Mouse (Mus musculus): Measurements from ENCODE around the gene Fkbp1a. TPM values are rescaled to one million over a fixed set of nuclear protein-coding genes. Genes with fewer than 3 reads are reported as not detected.
A peak's percentile ranks its signal among the peaks of the same experiment; 100 is the strongest.

The Fkbp1a gene
- polyA plus RNA-seq (2015; fragmentation: Nextera tagmentation; extraction: Ambion mirVana) = 587 and 616 TPM in 2 replicates

DNA sequence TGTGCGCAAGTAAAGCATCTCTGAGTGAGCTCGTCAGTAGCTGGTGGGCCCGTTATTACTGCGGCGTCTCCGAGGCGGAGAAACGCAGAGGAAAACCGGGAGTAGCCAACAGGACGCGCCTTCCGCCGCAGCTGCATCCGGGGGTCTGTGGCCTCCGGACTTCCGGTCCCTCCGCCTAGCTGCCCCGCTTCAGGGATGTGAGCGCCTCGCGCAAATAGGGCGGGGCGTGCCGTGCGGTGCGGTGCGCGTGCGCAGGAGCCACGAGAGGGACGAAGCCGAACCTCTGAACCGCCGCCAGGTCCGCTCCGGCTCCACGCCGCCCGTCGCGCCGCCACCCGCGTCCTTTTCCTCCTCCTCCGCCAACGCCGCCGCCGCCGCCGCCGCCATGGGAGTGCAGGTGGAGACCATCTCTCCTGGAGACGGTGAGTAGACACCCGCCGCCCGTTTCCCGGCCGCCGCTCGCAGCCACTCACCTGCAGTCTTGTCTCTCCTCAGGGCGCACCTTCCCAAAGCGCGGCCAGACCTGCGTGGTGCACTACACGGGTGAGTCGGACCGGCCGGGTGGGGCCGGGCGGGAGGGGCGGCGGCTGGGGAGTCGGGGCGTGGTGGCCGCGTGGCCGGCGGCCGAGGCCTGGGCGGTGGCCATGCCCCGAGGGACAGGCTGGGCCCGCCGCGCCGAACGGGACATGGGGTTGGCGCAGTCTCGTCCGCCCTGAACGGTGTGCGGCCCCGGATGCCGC, at the start of gene Fkbp1a:
Gene Fkbp1a, plus strand, starts transcription at position 161 of the 740 bp plus-strand sequence.
- peak within 1 kb of the TSS; percentile 97 for H3K4me3 ChIP-seq
- peak; percentile 96 for ATAC-seq (ENCODE audit: low FRiP score)
- H3K9me3 ChIP-seq = no peaks in the 10 kb centered on the region
- H3K9ac ChIP-seq = peak within 1 kb of the TSS; percentile 98
- H3K4me2 ChIP-seq = peak within 1 kb of the TSS; percentile 82
- WGBS = under 1% methylated on average over 73 of the region's 93 CpGs
- peaks cover 47% of the 10 kb centered on the region for H3K4me1 ChIP-seq (replicated peaks)
- H3K36me3 ChIP-seq = peaks cover 30% of the 10 kb centered on the region
- peak within 1 kb of the TSS; percentile 93 for H3K27ac ChIP-seq
- no peaks in the 10 kb centered on the region for H3K27me3 ChIP-seq

DNA sequence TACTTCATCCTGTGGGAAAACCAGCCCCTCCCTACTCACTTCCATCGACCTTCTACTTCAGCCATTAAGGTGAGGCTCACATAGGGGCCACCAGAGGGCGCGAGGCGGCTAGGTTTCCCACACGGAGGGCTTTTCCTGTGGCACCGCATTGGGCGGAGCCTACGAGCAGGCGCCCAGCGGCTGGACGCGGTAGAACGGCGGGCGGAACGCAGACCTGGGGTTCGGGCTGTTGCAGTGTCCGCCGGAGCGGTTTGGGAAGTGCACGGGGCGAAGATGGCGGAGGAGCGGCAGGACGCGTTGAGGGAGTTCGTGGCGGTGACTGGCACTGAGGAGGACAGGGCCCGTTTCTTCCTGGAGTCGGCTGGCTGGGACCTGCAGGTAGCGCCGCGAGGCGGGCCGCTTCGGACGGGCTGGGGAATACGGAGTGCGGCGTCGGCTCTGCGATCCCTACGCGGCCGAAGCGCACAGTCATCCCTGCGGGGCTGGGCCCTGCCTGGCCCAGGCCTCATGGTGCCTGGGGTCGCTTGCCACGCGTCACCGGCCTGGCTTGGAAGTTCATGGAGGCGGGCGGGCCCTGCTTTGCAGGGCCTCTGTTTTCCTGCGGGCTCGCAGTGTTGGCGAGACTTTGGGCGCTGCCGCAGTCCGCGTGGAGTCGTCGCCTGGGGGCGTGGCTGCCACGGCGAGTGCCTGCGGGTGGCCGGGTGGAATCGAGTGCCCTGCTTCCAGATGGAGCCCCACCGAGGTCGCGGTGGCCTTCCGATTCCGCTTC, 48.1 kb upstream of the Fkbp1a start, which contains the start of gene Nsfl1c:
Gene Nsfl1c, plus strand, starts transcription at position 148 of the 769 bp plus-strand sequence.
- Histone ChIP-seq H3K4me1 (replicated peaks) (peaks cover 34% of the 10 kb centered on the region), H3K27ac (peak within 1 kb of the TSS; percentile 74), H3K4me2 (peak within 1 kb of the TSS; percentile 85), H3K9me3 (no peaks in the 10 kb centered on the region), H3K4me3 (peak within 1 kb of the TSS; percentile 93), H3K27me3 (peaks cover 17% of the 10 kb centered on the region), H3K9ac (peak within 1 kb of the TSS; percentile 93), H3K36me3 (peaks cover 19% of the 10 kb centered on the region)
- WGBS = under 1% methylated on average over 73 of the region's 73 CpGs
- ATAC-seq (ENCODE audit: low FRiP score) = peak; percentile 100

DNA sequence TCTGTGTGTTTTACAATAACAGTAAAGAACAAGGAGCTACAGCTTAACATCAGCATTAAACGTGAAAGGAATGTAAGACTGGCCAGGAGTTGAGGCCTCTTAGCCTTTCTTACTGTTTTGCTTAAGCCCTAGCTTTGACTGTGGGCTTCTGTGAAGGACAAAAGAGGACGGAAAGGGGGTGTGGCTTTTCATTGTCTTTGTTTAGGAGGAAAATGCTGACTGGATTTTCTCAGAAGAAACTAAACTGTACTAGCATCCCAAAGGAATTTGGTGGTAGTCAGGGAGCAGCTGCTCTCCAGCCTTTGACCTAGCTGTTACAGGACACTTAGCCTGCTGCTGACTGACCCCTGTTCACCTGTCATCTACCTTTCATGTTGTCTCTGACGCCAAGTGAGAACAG, 43.9 kb upstream of the Fkbp1a start:
- 48% methylated on average over 3 of the region's 3 CpGs for WGBS
- Histone ChIP-seq H3K9me3 (no peaks in the 10 kb centered on the region), H3K36me3 (peaks cover 55% of the 10 kb centered on the region), H3K9ac (no peak overlapping the region; the same call in 1 of the 2 replicates), H3K4me1 (replicated peaks) (peaks cover 34% of the 10 kb centered on the region), H3K4me2 (no peak overlapping the region), H3K4me3 (no peak overlapping the region), H3K27me3 (no peaks in the 10 kb centered on the region), H3K27ac (no peak overlapping the region)
- ATAC-seq (ENCODE audit: low FRiP score) = no peak

DNA sequence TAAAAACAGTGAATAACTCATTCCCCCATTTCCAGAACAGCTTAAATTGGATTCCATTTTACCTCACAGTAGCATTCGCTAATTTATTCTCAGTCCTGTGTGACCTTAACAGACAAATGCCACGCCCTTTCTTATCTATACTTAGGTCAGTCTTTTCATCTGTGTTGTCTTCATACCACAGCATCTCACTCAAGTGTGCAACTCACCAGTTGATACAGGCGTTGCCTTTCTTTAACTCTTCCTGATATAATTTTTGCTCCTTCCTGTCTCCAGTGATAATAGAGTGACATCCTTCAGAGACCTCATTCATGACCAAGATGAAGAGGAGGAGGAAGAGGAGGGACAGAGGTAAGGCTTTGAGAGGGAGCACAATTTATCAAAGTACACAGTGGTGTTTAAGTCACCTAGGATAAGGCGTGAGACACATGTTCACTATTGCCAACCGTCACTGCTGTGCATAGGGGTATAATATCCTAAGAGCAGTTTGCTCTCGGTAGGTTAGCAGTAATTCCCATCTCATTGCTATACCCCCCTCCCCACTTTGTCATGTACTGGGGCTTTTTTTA, 41.8 kb upstream of the Fkbp1a start:
- Histone ChIP-seq H3K9me3 (no peaks in the 10 kb centered on the region), H3K9ac (no peak overlapping the region), H3K27me3 (no peaks in the 10 kb centered on the region), H3K27ac (no peak overlapping the region), H3K4me3 (no peak overlapping the region), H3K4me1 (replicated peaks) (peaks cover 25% of the 10 kb centered on the region), H3K36me3 (peaks cover 76% of the 10 kb centered on the region), H3K4me2 (no peak overlapping the region)
- 97% methylated on average over 6 of the region's 6 CpGs for WGBS
- ATAC-seq (ENCODE audit: low FRiP score) = no peak

DNA sequence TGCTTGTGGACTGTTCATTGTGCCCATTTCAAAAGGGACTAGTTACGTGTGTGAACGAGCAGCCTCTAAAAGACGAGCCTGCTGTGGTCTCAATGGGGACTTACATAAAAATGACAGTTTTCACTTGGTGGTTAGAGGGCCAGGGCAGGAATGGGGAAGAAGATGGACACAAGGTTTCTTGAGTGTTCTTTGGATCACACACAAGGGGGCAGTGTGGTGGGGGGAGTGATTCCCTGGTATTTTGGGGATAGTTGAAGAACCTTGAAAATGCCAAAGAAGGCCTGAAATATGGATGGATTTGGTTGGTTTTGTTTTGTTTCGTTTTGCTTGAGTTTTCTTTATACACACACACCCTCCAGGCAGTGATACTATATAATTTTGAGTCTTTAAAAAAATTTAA, 38.1 kb upstream of the Fkbp1a start:
- peaks cover 91% of the 10 kb centered on the region for H3K36me3 ChIP-seq
- ATAC-seq (ENCODE audit: low FRiP score) = no peak

GRCm38 (mm10) chr2:151512199-151512598, 30.1 kb upstream of the Fkbp1a start:
- Histone ChIP-seq H3K4me1 (replicated peaks) (no peaks in the 10 kb centered on the region; the same call in 1 of the 2 replicates), H3K36me3 (peaks cover 93% of the 10 kb centered on the region), H3K4me3 (no peak overlapping the region), H3K27ac (0 out of 2 replicates have a peak overlapping the region, but pooled peaks have one; percentile 18), H3K9ac (no peak overlapping the region), H3K4me2 (no peak overlapping the region), H3K27me3 (no peaks in the 10 kb centered on the region), H3K9me3 (no peaks in the 10 kb centered on the region)
- peak; percentile 67; the same call in 1 of the 2 replicates for ATAC-seq (ENCODE audit: low FRiP score)

More for the DNA sequence above, 38.1 kb upstream of the Fkbp1a start:
- Histone ChIP-seq H3K27me3 (no peaks in the 10 kb centered on the region), H3K9me3 (no peaks in the 10 kb centered on the region), H3K4me3 (no peak overlapping the region), H3K27ac (no peak overlapping the region), H3K4me1 (replicated peaks) (no peaks in the 10 kb centered on the region), H3K4me2 (no peak overlapping the region), H3K9ac (no peak overlapping the region)
- WGBS = 82% methylated on average over 4 of the region's 4 CpGs

DNA sequence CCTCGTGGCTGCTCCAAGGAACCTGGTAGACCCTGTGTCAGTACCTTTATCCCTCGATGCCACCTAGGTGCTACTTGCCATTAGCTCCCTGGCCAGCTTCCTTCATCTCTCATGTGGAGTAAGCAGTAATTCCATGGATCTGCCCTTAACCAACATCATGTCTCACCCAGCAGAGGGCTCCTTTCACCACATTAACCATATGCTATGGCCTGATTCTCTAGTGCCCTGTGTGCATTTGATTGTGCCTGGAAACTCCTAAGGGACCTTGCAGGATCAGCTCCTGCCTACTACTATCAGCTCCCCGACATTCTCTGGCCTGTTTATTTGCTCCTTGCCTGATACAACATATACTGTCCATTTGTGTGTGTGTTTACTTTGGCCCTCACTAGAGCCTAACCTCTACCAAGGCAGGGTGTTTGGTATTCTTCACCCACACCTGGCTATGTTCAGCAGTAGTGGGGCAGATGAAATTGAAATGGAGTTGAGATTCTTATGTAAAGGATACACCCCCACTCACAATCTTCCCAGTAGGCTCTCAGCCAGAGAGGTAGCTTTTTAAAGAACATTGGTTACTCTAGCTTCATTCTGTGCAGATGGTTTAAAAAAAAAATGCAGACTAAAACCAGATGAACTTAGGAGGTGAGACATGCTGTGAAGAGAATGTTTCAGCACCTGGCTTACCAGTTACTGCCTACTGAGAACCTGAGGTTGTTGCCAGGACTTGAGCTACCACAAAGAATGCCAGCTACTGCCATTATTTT, 28.6 kb upstream of the Fkbp1a start:
- no peak for ATAC-seq (ENCODE audit: low FRiP score)
- H3K4me2 ChIP-seq = no peak overlapping the region
- no peaks in the 10 kb centered on the region; the same call in 1 of the 2 replicates for H3K4me1 ChIP-seq (replicated peaks)
- H3K27me3 ChIP-seq = no peaks in the 10 kb centered on the region
- H3K9me3 ChIP-seq = no peaks in the 10 kb centered on the region
- 87% methylated on average over 3 of the region's 3 CpGs for WGBS
- H3K27ac ChIP-seq = no peak overlapping the region
- peaks cover 84% of the 10 kb centered on the region for H3K36me3 ChIP-seq
- no peak overlapping the region for H3K9ac ChIP-seq
- no peak overlapping the region for H3K4me3 ChIP-seq

GRCm38 (mm10) chr2:151519000-151519399, 23.3 kb upstream of the Fkbp1a start:
- H3K27ac ChIP-seq = no peak overlapping the region
- no peaks in the 10 kb centered on the region for H3K4me1 ChIP-seq (replicated peaks)
- no peak for ATAC-seq (ENCODE audit: low FRiP score)
- H3K27me3 ChIP-seq = no peaks in the 10 kb centered on the region
- H3K9me3 ChIP-seq = no peaks in the 10 kb centered on the region
- H3K9ac ChIP-seq = no peak overlapping the region
- no peak overlapping the region for H3K4me3 ChIP-seq
- peaks cover 60% of the 10 kb centered on the region for H3K36me3 ChIP-seq
- WGBS = 100% methylated on average over 2 of the region's 2 CpGs
- no peak overlapping the region for H3K4me2 ChIP-seq

GRCm38 (mm10) chr2:151524324-151525041, 17.8 kb upstream of the Fkbp1a start:
- H3K9ac ChIP-seq = no peak overlapping the region
- peaks cover 34% of the 10 kb centered on the region for H3K36me3 ChIP-seq
- H3K9me3 ChIP-seq = no peaks in the 10 kb centered on the region
- no peaks in the 10 kb centered on the region for H3K27me3 ChIP-seq
- 78% methylated on average over 4 of the region's 4 CpGs for WGBS
- H3K4me3 ChIP-seq = no peak overlapping the region
- no peak for ATAC-seq (ENCODE audit: low FRiP score)
- H3K4me1 ChIP-seq (replicated peaks) = no peaks in the 10 kb centered on the region
- no peak overlapping the region for H3K4me2 ChIP-seq
- H3K27ac ChIP-seq = no peak overlapping the region

GRCm38 (mm10) chr2:151525520-151525919, 16.8 kb upstream of the Fkbp1a start:
- no peak overlapping the region for H3K27ac ChIP-seq

DNA sequence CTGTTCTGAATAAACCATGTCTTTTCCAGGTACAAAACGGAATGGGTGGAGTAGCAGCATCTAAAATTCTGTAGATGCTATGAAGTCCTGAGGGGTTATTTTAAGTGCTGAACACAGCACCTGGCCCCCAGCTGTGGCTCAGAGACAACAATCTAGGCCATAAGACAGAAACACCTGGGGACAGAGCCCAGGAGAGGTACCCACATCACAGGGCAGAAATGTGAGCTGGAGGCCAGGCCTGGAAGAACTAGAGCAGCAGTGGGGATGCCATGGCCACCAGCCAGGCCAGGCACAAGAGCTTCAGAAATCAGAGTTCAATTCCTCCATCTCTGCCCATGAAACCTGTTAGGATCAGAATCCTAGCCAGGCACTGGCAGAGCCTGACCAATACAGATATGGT, 14.2 kb upstream of the Fkbp1a start:
- H3K27ac ChIP-seq = no peak overlapping the region
- H3K36me3 ChIP-seq = peaks cover 12% of the 10 kb centered on the region
- no peaks in the 10 kb centered on the region for H3K9me3 ChIP-seq
- H3K9ac ChIP-seq = no peak overlapping the region
- H3K4me2 ChIP-seq = no peak overlapping the region
- no peaks in the 10 kb centered on the region for H3K27me3 ChIP-seq
- 93% methylated on average over 1 of the region's 1 CpGs for WGBS
- no peak overlapping the region for H3K4me3 ChIP-seq
- H3K4me1 ChIP-seq (replicated peaks) = no peaks in the 10 kb centered on the region
- ATAC-seq (ENCODE audit: low FRiP score) = no peak

More at GRCm38 (mm10) chr2:151525520-151525919, 16.8 kb upstream of the Fkbp1a start:
- 78% methylated on average over 2 of the region's 2 CpGs for WGBS
- ATAC-seq (ENCODE audit: low FRiP score) = no peak
- H3K9ac ChIP-seq = no peak overlapping the region
- H3K4me2 ChIP-seq = no peak overlapping the region
- no peaks in the 10 kb centered on the region for H3K27me3 ChIP-seq
- H3K4me1 ChIP-seq (replicated peaks) = no peaks in the 10 kb centered on the region
- H3K4me3 ChIP-seq = no peak overlapping the region
- no peaks in the 10 kb centered on the region for H3K9me3 ChIP-seq
- H3K36me3 ChIP-seq = peaks cover 23% of the 10 kb centered on the region
